Mouse (Mus musculus) CD4-positive helper T cell, adult 2 months (primary cell): ENCODE measurements around the gene Rprml.

Experiments used
- DNase-seq: peaks from one replicate; pipeline ENCODE4 v3.0.0-alpha.2; 2012; ENCODE audit warnings: low read depth, missing footprints, low spot score

Gene Rprml

DNA sequence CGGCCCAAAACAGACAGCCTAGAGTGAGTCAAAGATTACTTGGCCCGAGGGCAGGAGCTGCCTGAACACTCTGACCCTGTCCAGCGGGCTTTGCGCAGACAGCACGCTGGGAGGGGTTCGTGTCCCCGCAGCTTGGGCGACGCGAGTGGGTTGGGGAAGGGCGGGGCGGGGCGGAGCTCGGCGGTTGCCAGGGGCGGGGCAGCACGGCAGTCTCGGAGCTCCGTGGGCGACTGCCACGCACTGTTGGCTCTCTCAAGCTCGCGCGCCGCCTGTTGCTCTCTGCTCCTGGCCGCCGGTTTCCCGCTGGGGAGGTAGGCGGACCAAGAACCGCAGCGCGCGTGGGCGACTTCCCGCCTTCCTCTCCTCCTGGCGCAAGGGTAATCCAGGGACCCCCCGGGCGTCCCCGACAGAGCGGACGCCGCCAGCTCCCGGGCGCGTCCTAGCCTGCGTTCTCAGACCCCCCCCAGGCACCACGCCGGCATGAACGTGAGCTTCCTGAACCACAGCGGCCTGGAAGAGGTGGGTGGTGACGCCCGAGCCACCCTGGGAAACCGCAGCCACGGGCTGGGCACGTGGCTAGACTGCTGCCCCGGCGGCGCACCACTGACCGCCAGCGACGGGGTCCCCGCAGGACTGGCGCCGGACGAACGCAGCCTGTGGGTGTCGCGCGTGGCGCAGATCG, at the start of gene Rprml:
Gene Rprml (plus strand): TSS at position 270 of the 682 bp plus-strand sequence.
- DNase-seq: peak; percentile 15

DNA sequence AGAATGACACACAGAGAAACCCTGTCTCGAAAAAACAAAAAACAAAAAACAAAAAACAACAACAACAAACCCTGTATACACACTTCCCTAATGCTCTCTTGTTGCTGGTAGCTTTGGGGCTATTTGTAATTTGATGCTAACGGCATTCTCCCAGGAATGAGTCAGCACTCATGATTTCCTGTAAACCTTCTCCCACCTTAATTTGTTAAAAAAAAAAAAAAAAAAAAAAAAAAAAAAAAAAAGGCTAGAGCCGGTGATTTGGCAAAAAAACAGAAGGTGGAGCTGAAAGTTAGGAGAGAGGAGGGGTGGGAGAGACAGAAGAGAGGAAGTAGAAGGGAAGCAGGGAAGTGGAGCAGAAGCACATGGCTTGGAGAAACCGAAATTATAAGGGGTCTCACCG, 42.8 kb upstream of the Rprml start:
- DNase-seq: no peak

DNA sequence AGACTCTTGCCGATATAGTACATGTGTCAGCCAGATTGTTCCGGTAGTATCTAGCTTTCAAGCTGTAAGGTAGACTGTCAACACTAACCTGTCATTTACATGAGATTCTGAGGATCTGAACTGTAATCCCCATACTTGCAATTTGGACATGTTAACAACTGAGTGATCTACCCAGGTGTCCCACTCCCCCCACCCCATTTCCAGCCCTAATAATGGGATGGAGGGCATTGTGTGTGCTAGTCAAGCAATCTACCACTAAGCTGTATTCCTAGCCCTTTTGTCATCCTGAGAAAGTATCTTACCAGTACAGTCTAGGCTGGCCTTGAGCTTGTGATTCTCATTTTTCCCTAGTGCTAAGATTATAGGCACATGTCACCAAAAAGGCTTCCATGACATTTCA, 38.6 kb upstream of the Rprml start:
- no peak for DNase-seq

GRCm38 (mm10) chr11:103621040-103621439, 28.3 kb upstream of the Rprml start, which contains the start of gene Gm884:
Gene Gm884, minus strand, starts transcription at chr11:103621140.
- no peak for DNase-seq

- no peak for DNase-seq
These were observed 21.9 kb upstream of the Rprml start for GRCm38 (mm10) chr11:103627453-103627852.

DNA sequence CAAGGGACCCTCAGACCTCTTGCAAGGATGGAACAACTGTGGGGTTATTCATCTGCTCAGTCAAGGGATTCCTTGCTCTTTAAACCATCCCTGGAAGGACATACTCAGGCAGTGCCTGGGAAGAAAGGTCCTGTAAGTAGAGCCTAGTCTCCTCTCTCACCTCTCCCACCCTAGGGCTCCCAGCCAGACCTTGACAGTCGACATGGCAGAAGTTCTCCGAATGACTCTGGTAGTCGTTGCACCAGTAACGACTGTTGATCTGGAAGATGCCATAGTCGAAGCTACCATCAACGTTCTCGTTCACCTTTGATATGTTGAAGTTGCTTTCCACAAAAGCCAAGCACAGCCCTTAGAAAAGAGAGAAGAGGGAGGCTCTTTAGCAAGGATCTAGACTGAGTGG, 14.6 kb upstream of the Rprml start:
- no peak for DNase-seq

DNA sequence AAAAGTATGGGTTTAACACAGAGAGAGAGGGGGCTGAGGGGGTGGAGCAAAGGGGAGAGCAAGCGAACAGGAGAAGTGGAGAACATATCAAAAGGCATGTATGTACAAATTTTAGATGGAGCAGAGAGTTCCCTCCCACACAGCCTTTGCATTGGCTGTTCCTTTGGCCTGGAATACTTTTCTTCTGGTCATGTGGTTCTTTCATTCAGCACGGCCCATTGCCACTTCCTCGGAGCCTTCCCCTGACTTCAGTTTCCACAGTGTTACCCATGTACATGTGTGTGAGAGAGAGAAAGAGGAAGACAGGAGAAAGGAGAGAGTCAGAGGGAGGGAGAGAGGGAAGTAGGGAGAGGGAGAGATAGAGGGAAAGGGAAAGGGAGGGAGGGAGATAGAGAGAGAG, 13.9 kb upstream of the Rprml start:
- DNase-seq: no peak

DNA sequence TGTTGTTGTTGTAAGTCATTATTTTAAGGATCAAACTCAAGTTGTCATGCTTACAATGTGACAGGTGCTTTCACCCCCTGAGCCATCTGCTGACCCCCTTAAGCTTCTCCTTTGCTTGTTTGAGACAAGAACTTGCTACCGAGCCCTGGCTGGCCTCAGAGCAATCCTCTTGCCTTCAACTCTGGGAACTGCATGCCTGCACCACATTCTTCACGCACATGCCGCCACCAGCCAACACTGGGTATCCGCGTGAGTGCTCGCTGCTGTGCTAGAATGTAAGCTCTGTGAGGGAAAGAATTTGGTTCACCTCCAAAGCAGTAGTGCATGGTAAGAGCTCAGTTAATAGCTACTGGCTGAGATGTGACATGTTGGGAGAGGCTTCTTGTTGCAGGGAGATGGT, 13.1 kb upstream of the Rprml start:
- no peak for DNase-seq

GRCm38 (mm10) chr11:103638790-103639189, 10.6 kb upstream of the Rprml start, which contains the start of gene Lyzl6:
Gene Lyzl6, minus strand, starts transcription at chr11:103638890.
- no peak for DNase-seq

- peak; percentile 21 for DNase-seq
These were observed 9.9 kb upstream of the Rprml start for GRCm38 (mm10) chr11:103639407-103639946.

- DNase-seq: no peak
These were observed 6.2 kb upstream of the Rprml start for GRCm38 (mm10) chr11:103643211-103643610.

DNA sequence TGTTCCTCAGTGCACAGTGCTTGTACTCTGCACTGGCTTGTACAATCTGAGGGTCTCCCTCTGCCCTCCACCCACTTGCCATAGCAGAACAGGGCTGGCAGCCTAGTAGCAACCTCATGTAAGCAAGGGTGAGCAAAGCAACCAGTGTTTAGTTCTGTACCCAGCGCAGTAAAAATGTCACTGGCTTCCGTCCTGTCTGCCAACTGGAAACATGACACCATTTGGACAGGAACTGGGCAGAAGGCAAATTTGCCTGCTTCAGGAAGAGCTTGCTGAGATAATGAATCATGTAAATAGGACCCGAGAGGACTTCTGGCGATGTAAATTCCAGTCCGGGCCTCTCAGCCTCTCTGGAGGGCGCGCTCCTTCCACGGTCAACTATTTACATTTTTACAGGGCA, 3.6 kb upstream of the Rprml start:
- DNase-seq: no peak

- no peak for DNase-seq
These were observed 3.1 kb upstream of the Rprml start for GRCm38 (mm10) chr11:103646301-103646700.

DNA sequence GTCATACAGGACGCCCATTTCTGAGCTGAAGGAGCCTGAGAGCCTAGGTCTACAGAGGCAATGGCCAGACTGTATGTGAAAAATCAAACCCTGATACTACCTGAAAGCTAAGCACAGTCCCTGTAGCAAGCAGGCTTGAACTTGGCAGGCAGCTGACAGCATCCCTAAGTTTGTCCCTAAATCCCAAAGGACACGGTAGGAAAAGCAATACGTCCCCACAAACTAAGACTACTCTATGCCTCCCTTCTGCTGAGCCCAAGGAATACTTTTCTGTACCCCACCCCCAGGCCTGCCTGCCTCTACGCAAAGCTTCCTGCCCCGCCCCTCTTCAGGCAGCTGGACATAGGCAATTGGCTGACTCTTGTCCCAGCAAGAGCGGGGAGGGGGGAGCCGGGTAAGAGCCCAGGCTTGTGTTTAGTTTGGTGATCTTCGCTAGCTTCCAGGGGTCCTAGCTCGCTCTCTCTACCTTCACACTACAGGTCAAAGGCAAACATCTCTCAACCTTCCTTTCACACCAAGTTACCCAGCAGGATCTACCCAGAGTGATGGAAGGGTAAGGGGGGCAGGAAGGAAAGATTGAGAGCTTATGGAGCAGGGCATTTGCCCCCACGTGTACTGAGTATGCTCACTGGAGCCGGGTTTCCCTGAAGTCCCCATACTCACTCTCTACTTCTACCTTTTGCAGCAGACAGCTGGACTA, 1.3 kb upstream of the Rprml start:
- DNase-seq: no peak

DNA sequence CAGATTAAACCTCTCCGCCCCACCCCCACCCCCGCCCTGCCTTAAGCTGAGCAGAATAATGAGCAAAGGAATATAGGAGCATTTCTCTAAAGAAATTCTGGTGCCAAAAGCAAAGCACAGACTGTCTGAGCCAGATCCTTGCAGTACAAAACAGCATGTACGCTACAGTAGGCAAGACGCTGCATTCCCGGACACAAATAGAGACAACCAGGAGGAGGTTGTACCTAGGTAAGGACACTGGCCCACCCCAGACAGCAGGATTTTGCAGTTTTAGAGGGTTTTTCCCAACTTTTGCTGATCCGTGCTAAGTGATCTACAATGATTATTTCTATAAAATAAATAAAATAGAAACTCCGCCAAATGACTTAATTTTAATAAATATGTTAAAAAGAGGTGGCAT, 714 bp upstream of the Rprml start:
- DNase-seq: no peak

GRCm38 (mm10) chr11:103649983-103650493, 668 bp downstream of the Rprml start:
- DNase-seq: no peak

- DNase-seq: no peak
These were observed 2.1 kb downstream of the Rprml start for GRCm38 (mm10) chr11:103651426-103651825.

DNA sequence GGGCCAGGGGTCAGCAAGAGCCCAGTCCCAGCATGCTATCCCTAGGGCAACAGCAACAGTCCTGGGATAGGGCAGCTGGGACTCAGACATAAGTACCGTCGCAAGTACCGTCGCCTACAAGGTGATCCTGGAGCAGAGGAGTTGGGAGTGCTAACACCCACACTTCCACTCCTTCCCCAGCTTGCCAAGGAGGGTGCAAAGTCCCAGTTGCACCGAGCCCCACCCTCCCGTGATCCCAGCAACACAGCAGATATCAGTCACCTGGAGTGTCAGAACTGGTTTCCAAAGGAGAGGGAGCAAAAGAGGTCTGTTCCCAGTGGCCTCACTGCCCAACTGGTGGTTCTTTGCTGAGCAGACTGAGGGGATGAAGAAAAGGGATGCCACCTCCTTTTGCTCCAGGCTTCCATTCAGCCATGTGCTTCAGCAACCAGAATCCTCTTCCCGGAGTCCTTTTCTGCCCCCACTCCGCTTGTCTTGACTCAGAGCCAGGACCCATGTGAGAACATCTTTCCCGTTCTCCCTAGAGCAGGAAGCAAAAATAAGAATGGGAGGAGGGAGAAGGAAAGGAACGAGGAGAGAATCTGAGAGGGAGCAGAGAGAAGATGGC, 4.1 kb downstream of the Rprml start:
- no peak for DNase-seq

DNA sequence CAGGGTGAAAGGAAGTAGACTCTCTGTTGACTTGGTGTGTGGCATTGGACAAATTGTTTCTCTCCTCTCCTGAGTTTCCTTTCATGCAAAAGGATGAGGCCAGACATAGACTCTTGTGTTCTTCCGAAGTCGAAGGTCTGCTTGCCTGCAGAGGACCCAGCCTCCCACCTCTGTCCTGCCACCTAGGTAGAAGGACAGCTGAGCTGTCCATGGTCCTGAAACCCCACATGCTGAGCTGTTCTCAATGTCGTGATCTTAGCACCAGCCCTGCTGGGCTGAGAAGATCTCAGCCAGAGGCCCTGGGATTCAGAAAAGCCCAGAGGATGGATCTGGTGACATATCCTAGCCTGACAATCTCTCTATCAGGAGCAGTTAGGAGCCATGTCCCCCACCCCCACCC, 7.2 kb downstream of the Rprml start:
- peak; percentile 23 for DNase-seq

DNA sequence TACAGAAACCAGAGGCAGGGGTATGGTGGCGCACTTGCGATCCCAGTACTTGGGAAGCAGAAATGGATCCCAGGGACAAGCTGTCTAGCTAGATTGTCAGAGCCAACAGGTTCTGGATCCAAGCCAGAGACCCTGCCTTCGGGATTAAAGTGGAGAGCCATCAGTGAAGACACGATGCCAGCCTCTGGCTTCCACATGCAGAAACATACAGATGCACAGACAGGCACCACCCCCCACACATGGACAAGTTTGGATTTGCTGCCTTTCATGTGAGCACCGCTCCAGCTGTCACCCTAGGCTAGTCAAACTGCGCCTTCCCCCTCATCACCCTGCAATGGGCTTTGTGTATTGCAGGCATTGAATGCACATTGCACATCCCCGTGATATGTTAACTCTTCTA, 8.8 kb downstream of the Rprml start:
- no peak for DNase-seq

- no peak for DNase-seq
These were observed 12.5 kb downstream of the Rprml start for GRCm38 (mm10) chr11:103661863-103662262.

GRCm38 (mm10) chr11:103662546-103662945, 13.2 kb downstream of the Rprml start:
- no peak for DNase-seq
